Comparison of ENCODE assay signal across 20 mouse cellular contexts in the genomic region with DNA sequence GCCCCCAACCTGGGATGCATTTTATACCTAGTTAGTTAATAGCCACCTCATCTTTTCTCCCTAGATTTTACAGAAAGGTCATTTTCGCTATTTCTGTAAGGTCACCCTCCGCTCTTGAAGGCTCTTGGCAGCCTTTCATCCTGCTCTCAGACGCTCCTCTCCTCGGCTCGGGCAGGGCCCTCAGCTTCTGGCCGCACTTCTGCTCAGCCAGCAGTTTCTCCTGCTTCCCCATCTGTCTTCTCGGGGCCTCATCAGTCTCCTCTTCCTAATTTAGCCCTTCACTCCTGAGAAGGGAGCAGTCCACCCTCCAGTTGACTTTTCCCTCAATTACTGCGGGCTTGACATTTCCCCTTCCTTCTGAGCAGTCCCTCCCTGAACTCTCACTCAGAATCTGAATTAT.
A peak's percentile ranks its signal among the peaks of the same experiment; 100 is the strongest.
DNase-seq lines count a peak whose midpoint lies in the region; TF ChIP-seq lines count a peak whose summit lies in the region.
"Had no signal": no experiment of that assay in that cellular context is flagged by ENCODE, and none has a peak within 500 bp of the region (broad histone marks: within the 10 kb centered on the region; RNA-seq: fewer than 3 reads in every experiment).

No protein-coding gene starts in this region.

- no peak for TF ChIP-seq CTCF in cortical plate, adult 2 months (IDR thresholded peaks at IDR 0.05; ENCODE audit: extremely low read depth, insufficient read depth, low read length)
- TF ChIP-seq CTCF in thymus, adult 2 months (IDR thresholded peaks at IDR 0.05; ENCODE audit: borderline replicate concordance, control insufficient read depth, extremely low read depth, insufficient read depth, low read length, poor library complexity) = no peak

- intact Hi-C loops in heart, postnatal 10 days (cut with DNase I) = no loop called here
- intact Hi-C loops in heart, postnatal 36 days (cut with DNase I) = no loop called here

- H3K4me1 ChIP-seq in cortical plate, adult 2 months (ENCODE audit: control insufficient read depth, insufficient read depth, low read length) = peaks cover 7% of the 10 kb centered on the region; the same call in 1 of the 2 replicates
- no peaks in the 10 kb centered on the region for H3K4me1 ChIP-seq in thymus, adult 2 months (replicated peaks; ENCODE audit: control insufficient read depth, insufficient read depth, low read length)
- H3K4me1 ChIP-seq: embryonic facial prominence, embryonic 13.5 days; hindbrain, embryonic 12.5 days; midbrain, embryonic 12.5 days; neural tube, embryonic 15.5 days had no signal

- WGBS in thymus, adult 2 months = 84% methylated on average over 8 of the region's 8 CpGs

- no peaks in the 10 kb centered on the region for H3K36me3 ChIP-seq in thymus, adult 2 months (ENCODE audit: control insufficient read depth, insufficient read depth, low read length)
- H3K36me3 ChIP-seq: embryonic facial prominence, embryonic 13.5 days; heart, embryonic 15.5 days; hindbrain, embryonic 12.5 days; lung, embryonic 15.5 days; midbrain, embryonic 12.5 days; neural tube, embryonic 15.5 days had no signal

- peak; percentile 3 for DNase-seq in embryo, embryonic 10 days (ENCODE audit: low spot score)
- DNase-seq in embryo, embryonic 9.5 days (ENCODE audit: extremely low spot score) = no peak
- DNase-seq in heart, postnatal 10 days = peak; percentile 26 to 28
- no peak for DNase-seq in heart, postnatal 36 days
- DNase-seq in adrenal gland, postnatal 14 days = peak; percentile 17
- DNase-seq in thymus, adult 2 months = no peak
- no peak for DNase-seq in urinary bladder, postnatal 36 days (ENCODE audit: low spot score in 2 of 2)
- DNase-seq: cerebellum, adult 11-12 months; kidney, adult 9 months; kidney, postnatal 36 days; left cerebral cortex, postnatal 4 days; thymus, adult 18-20 months had no signal

- H3K27me3 ChIP-seq in thymus, adult 2 months (ENCODE audit: control insufficient read depth, insufficient read depth, low read length) = no peaks in the 10 kb centered on the region
- H3K27me3 ChIP-seq: embryonic facial prominence, embryonic 13.5 days; heart, embryonic 15.5 days; hindbrain, embryonic 12.5 days; lung, embryonic 15.5 days; midbrain, embryonic 12.5 days; neural tube, embryonic 15.5 days had no signal

- H3K4me3 ChIP-seq in cortical plate, adult 2 months (ENCODE audit: insufficient read depth, low read length) = no peak overlapping the region
- H3K4me3 ChIP-seq in thymus, adult 2 months (ENCODE audit: control insufficient read depth, insufficient read depth, low read length) = no peak overlapping the region
- H3K4me3 ChIP-seq: embryonic facial prominence, embryonic 13.5 days; heart, embryonic 15.5 days; hindbrain, embryonic 12.5 days; lung, embryonic 15.5 days; midbrain, embryonic 12.5 days; neural tube, embryonic 15.5 days had no signal

- peak overlapping the region; percentile 81 for H3K27ac ChIP-seq in cortical plate, adult 2 months (ENCODE audit: insufficient read depth, low read length)
- no peak overlapping the region for H3K27ac ChIP-seq in thymus, adult 2 months (ENCODE audit: control insufficient read depth, insufficient read depth, low read length)
- H3K27ac ChIP-seq: embryonic facial prominence, embryonic 13.5 days; heart, embryonic 15.5 days; hindbrain, embryonic 12.5 days; lung, embryonic 15.5 days; macrophage; midbrain, embryonic 12.5 days; neural tube, embryonic 15.5 days had no signal

- no peak for TF ChIP-seq POLR2A in cortical plate, adult 2 months (IDR thresholded peaks at IDR 0.05; ENCODE audit: extremely low read depth, insufficient read depth, low read length)
- no peak for TF ChIP-seq POLR2A in thymus, adult 2 months (IDR thresholded peaks at IDR 0.05; ENCODE audit: control insufficient read depth, extremely low read depth, insufficient read depth, low read length, poor library complexity)

Comparison
In these comparisons a context has a peak if more than half of its experiments do, and no peak if none do; other contexts are left out.
1. DNase-seq: peak in embryo, embryonic 10 days (single experiment), heart, postnatal 10 days (2 of 2) and adrenal gland, postnatal 14 days (single experiment); none in embryo, embryonic 9.5 days (single experiment), heart, postnatal 36 days (0 of 2), thymus, adult 2 months (single experiment) and urinary bladder, postnatal 36 days (0 of 2).